Mouse (Mus musculus) thymus, adult 2 months (tissue): Measurements from ENCODE around the gene Vat1l.

Source experiments
- CTCF ChIP-seq: fragments of 200-500 bp; IDR thresholded peaks from 2 replicates; pipeline ENCODE4 v1.5.1; 2012; ENCODE audit warnings: mild to moderate bottlenecking, control low read depth, low read length, moderate library complexity, borderline replicate concordance; ENCODE audit not compliant: control insufficient read depth, poor library complexity, insufficient read depth; ENCODE audit errors: extremely low read depth
- POLR2A ChIP-seq: fragments of 200-500 bp; IDR thresholded peaks from 2 replicates; pipeline ENCODE4 v1.6.1; 2012; ENCODE audit warnings: mild to moderate bottlenecking, low read length, control low read depth, moderate library complexity; ENCODE audit not compliant: control insufficient read depth, poor library complexity, insufficient read depth; ENCODE audit errors: extremely low read depth

DNA sequence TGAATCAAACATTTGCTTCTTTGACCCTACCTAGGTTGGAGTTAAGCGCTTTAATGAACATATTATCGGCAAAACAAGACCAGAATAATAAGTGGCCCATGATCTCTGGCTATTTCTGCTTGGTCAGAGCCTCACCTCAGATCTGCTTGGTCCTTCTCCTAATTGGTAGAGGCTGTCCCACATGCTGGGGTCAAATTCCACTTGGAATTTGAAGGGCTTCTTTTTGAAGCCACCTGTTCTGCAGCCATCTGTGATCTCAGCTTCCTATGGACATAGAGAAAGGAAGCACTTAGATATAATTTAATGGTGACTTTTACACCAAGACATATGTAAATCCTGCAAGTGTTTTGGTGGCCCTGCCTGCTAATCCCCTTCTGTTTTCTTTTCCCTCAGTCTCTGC lies 16.6 kb downstream of the Vat1l start:
- TF ChIP-seq POLR2A (no peak), CTCF (no peak)
